Mouse (Mus musculus) thymus, adult 2 months (tissue): ENCODE data around the gene Cd63. TPM values are rescaled to one million over a fixed set of nuclear protein-coding genes. Genes with fewer than 3 reads are reported as not detected.

Experiments
- DNase-seq: peaks from one replicate; pipeline ENCODE4 v3.0.0; 2021
- H3K27ac ChIP-seq: fragments of 200-500 bp; 2 replicates; pipeline ENCODE4 v1.5.1; 2012; ENCODE audit warnings: low read length, control low read depth; ENCODE audit not compliant: control insufficient read depth, insufficient read depth
- H3K27me3 ChIP-seq: fragments of 200-500 bp; 2 replicates; pipeline ENCODE4 v1.6.1; 2012; ENCODE audit warnings: mild to moderate bottlenecking, low read length, moderate library complexity, mixed read lengths; ENCODE audit not compliant: control insufficient read depth, insufficient read depth
- H3K36me3 ChIP-seq: fragments of 200-500 bp; 2 replicates; pipeline ENCODE4 v1.6.1; 2012; ENCODE audit warnings: mild to moderate bottlenecking, low read length, moderate library complexity; ENCODE audit not compliant: control insufficient read depth, insufficient read depth
- H3K4me1 ChIP-seq: fragments of 200-500 bp; replicated peaks from 2 replicates; pipeline ENCODE4 v1.6.1; 2012; ENCODE audit warnings: low read length; ENCODE audit not compliant: control insufficient read depth, insufficient read depth
- H3K4me3 ChIP-seq: fragments of 200-500 bp; 2 replicates; pipeline ENCODE4 v1.5.1; 2012; ENCODE audit warnings: mild to moderate bottlenecking, low read length, control low read depth, moderate library complexity; ENCODE audit not compliant: control insufficient read depth, insufficient read depth
- CTCF ChIP-seq: fragments of 200-500 bp; IDR thresholded peaks from 2 replicates; pipeline ENCODE4 v1.5.1; 2012; ENCODE audit warnings: mild to moderate bottlenecking, control low read depth, low read length, moderate library complexity, borderline replicate concordance; ENCODE audit not compliant: control insufficient read depth, poor library complexity, insufficient read depth; ENCODE audit errors: extremely low read depth
- POLR2A ChIP-seq: fragments of 200-500 bp; IDR thresholded peaks from 2 replicates; pipeline ENCODE4 v1.6.1; 2012; ENCODE audit warnings: mild to moderate bottlenecking, low read length, control low read depth, moderate library complexity; ENCODE audit not compliant: control insufficient read depth, poor library complexity, insufficient read depth; ENCODE audit errors: extremely low read depth
- WGBS: fragments of 180-500 bp; shearing (Covaris S2); methylation state at CpG from one replicate; pipeline ENCODE4 v1.1.7; 2018; 5-methylcytosine and 5-hydroxymethylcytosine counted together
- polyA plus RNA-seq: library from polyadenylated mRNA; depleted of rRNA; stranded (reverse); fragments of >200 nt; gene quantifications from 2 replicates; pipeline ENCODE4 v1.2.3, GENCODE M21; 2012

Gene Cd63
- polyA plus RNA-seq, 1 experiment, result 62.1 TPM

GRCm38 (mm10) chr10:128892246-128892645 is 8.5 kb upstream of the Cd63 start:
- no peaks in the 10 kb centered on the region for H3K36me3 ChIP-seq
- TF ChIP-seq POLR2A (no peak), CTCF (no peak)
- peak; percentile 30 for DNase-seq
- peaks cover 19% of the 10 kb centered on the region for H3K4me1 ChIP-seq
- H3K27ac ChIP-seq, result no peak overlapping the region
- peaks cover 2% of the 10 kb centered on the region; the same call in 1 of the 2 replicates for H3K27me3 ChIP-seq
- H3K4me3 ChIP-seq, result peak overlapping the region; percentile 51; the same call in 1 of the 2 replicates
- WGBS, result 12% methylated on average over 9 of the region's 9 CpGs

- Histone ChIP-seq H3K4me3 (no peak overlapping the region), H3K36me3 (no peaks in the 10 kb centered on the region), H3K4me1 (peaks cover 9% of the 10 kb centered on the region), H3K27ac (no peak overlapping the region), H3K27me3 (peaks cover 2% of the 10 kb centered on the region; the same call in 1 of the 2 replicates)
- DNase-seq, result peak; percentile 76
- WGBS, result 1% methylated on average over 9 of the region's 9 CpGs
- no peak for TF ChIP-seq CTCF
- no peak for TF ChIP-seq POLR2A
These were observed 5.4 kb upstream of the Cd63 start for GRCm38 (mm10) chr10:128895437-128895836.

- Histone ChIP-seq H3K4me1 (peaks cover 11% of the 10 kb centered on the region), H3K27me3 (peaks cover 2% of the 10 kb centered on the region; the same call in 1 of the 2 replicates), H3K36me3 (no peaks in the 10 kb centered on the region), H3K27ac (no peak overlapping the region), H3K4me3 (no peak overlapping the region)
- no peak for DNase-seq
- 13% methylated on average over 17 of the region's 17 CpGs for WGBS
- TF ChIP-seq CTCF, result no peak
- TF ChIP-seq POLR2A, result no peak
These were observed 4.7 kb upstream of the Cd63 start for GRCm38 (mm10) chr10:128895952-128896693.

GRCm38 (mm10) chr10:128896807-128897206 is 4.0 kb upstream of the Cd63 start:
- WGBS, result 42% methylated on average over 1 of the region's 1 CpGs
- DNase-seq, result no peak
- Histone ChIP-seq H3K27me3 (peaks cover 2% of the 10 kb centered on the region; the same call in 1 of the 2 replicates), H3K27ac (no peak overlapping the region), H3K4me1 (peaks cover 11% of the 10 kb centered on the region), H3K36me3 (no peaks in the 10 kb centered on the region), H3K4me3 (no peak overlapping the region)
- no peak for TF ChIP-seq CTCF
- no peak for TF ChIP-seq POLR2A

GRCm38 (mm10) chr10:128897501-128897900 is 3.3 kb upstream of the Cd63 start:
- Histone ChIP-seq H3K27me3 (peaks cover 2% of the 10 kb centered on the region; the same call in 1 of the 2 replicates), H3K4me3 (no peak overlapping the region), H3K27ac (no peak overlapping the region), H3K4me1 (peaks cover 10% of the 10 kb centered on the region), H3K36me3 (no peaks in the 10 kb centered on the region)
- TF ChIP-seq POLR2A (no peak), CTCF (no peak)
- no peak for DNase-seq
- 37% methylated on average over 1 of the region's 1 CpGs for WGBS

- no peak overlapping the region for H3K4me3 ChIP-seq
- WGBS, result 95% methylated on average over 6 of the region's 6 CpGs
- no peak for TF ChIP-seq CTCF
- no peak for TF ChIP-seq POLR2A
- H3K4me1 ChIP-seq, result peaks cover 11% of the 10 kb centered on the region
- H3K36me3 ChIP-seq, result no peaks in the 10 kb centered on the region
- H3K27ac ChIP-seq, result no peak overlapping the region
- H3K27me3 ChIP-seq, result no peaks in the 10 kb centered on the region; the same call in 1 of the 2 replicates
- DNase-seq, result no peak
These were observed 864 bp upstream of the Cd63 start for GRCm38 (mm10) chr10:128899759-128900490.
